Mouse (Mus musculus): ENCODE data around the gene Jak1.

DNA sequence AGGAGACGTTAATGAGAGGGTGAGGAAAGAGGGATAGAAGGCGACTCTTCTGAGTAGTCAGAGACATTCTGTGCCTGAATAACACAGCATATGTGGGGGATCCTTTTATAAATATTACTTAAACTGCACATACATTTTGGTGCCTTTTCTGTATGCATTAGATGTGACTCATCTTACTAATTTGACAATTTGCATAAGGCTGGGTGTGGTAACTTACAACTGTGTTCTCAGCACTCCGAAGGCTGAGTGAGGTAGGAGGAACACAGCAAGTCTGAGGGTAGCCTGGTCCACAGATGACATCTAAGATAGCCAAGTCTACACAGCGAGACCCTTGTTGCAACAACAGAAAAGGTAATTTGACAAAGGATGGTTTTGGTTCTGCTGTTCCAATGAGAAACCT lies 39.0 kb upstream of the Jak1 start:
- TF ChIP-seq CTCF (IDR thresholded peaks at IDR 0.05; ENCODE audit: borderline replicate concordance, extremely low read depth, insufficient read depth, insufficient read length) (no peak), POLR2A (IDR thresholded peaks at IDR 0.05; ENCODE audit: borderline replicate concordance, extremely low read depth, insufficient read depth, insufficient read length, poor library complexity, severe bottlenecking) (no peak)

Measured in brain, embryonic 14.5 days (tissue).